Mouse (Mus musculus) limb, embryonic 13.5 days (tissue): ENCODE measurements around the gene Tspan2. TPM values are rescaled to one million over a fixed set of nuclear protein-coding genes. Genes with fewer than 3 reads are reported as not detected.

ENCODE experiments used
- ATAC-seq: fragments of 200-750 bp; cut with Nextera tagmentation; 2 replicates; pipeline ENCODE4 v1.8.0; 2017; ENCODE audit warnings: low read depth, moderate number of reproducible peaks, moderate TSS enrichment; ENCODE audit not compliant: low FRiP score
- H3K27ac ChIP-seq: fragments of 300-500 bp; sonication (generic); 2 replicates; pipeline ENCODE4 v1.5.1; 2015; ENCODE audit warnings: inconsistent platforms, mild to moderate bottlenecking, moderate library complexity
- H3K27me3 ChIP-seq: fragments of 300-500 bp; sonication (generic); 2 replicates; pipeline ENCODE4 v1.6.1; 2015; ENCODE audit warnings: mild to moderate bottlenecking, inconsistent platforms
- H3K36me3 ChIP-seq: fragments of 300-500 bp; sonication (generic); 2 replicates; pipeline ENCODE4 v1.6.1; 2015; ENCODE audit warnings: inconsistent platforms, mild to moderate bottlenecking, moderate library complexity
- H3K4me1 ChIP-seq: fragments of 300-500 bp; sonication (generic); 2 replicates; pipeline ENCODE4 v1.6.1; 2015; ENCODE audit warnings: inconsistent platforms
- H3K4me2 ChIP-seq: fragments of 300-500 bp; sonication (generic); replicated peaks from 2 replicates; pipeline ENCODE4 v1.6.1; 2015; ENCODE audit warnings: inconsistent platforms, mild to moderate bottlenecking, moderate library complexity
- H3K4me3 ChIP-seq: fragments of 300-500 bp; sonication (generic); 2 replicates; pipeline ENCODE4 v1.5.1; 2015; ENCODE audit warnings: moderate library complexity, mild to moderate bottlenecking, inconsistent platforms
- H3K9ac ChIP-seq: fragments of 300-500 bp; sonication (generic); 2 replicates; pipeline ENCODE4 v1.6.1; 2015; ENCODE audit warnings: mild to moderate bottlenecking, inconsistent platforms
- H3K9me3 ChIP-seq: fragments of 300-500 bp; sonication (generic); 2 replicates; pipeline ENCODE4 v1.6.1; 2016; ENCODE audit warnings: inconsistent platforms
- polyA plus RNA-seq: library from polyadenylated mRNA; unstranded; fragments of >200 nt; fragmentation: Nextera tagmentation; extraction: Ambion mirVana; gene quantifications from 2 replicates; pipeline ENCODE4 v1.2.1, GENCODE M21; 2015

Gene Tspan2
- polyA plus RNA-seq, 1 experiment from 2014 or later: 5.1 TPM

DNA sequence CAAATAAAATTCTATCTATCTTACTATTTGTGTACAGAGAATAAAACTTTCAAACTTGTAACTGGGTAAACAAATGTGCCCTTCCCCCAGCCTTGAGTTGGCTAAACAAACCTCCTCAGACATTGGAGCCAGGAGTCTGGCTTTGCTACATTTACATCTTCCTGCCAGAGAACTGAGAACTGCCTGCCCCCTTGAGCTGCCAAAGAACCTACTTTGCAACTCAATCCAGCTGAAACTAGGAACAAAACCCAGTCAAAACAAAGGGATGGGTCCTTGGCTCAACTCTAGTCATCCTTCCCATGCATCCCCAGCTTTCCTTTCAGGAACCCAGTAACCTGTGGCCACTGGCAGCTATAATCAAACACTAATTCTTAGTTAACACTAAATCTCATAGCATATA, 114.3 kb downstream of the Tspan2 start:
- ATAC-seq: no peak
- no peak overlapping the region for H3K9ac ChIP-seq
- H3K9me3 ChIP-seq: no peaks in the 10 kb centered on the region
- H3K36me3 ChIP-seq: no peaks in the 10 kb centered on the region
- no peaks in the 10 kb centered on the region for H3K27me3 ChIP-seq
- H3K4me2 ChIP-seq: no peak overlapping the region
- H3K4me1 ChIP-seq: no peaks in the 10 kb centered on the region
- H3K27ac ChIP-seq: no peak overlapping the region
- H3K4me3 ChIP-seq: no peak overlapping the region

Other genes with a start within 250 kb of the Tspan2 start
- 0.08 and 0.09 TPM in 2 replicates for gene Tshb, start 48.2 kb downstream of the Tspan2 start, polyA plus RNA-seq
- gene Sycp1, start 201.6 kb downstream of the Tspan2 start, polyA plus RNA-seq: not detected in 2 replicates
- not detected in 2 replicates for gene Nr1h5, start 229.6 kb downstream of the Tspan2 start, polyA plus RNA-seq